28 mouse cellular contexts compared by ENCODE assay signal in genomic region chr15:79250236-79250635, GRCm38 (mm10). TPM values are rescaled to one million over a fixed set of nuclear protein-coding genes. Genes with fewer than 3 reads are reported as not detected.
"Had no signal": no experiment of that assay in that cellular context is flagged by ENCODE, and none has a peak within 500 bp of the region (broad histone marks: within the 10 kb centered on the region; RNA-seq: fewer than 3 reads in every experiment).

No protein-coding gene starts in this region.

- ATAC-seq: intestine, embryonic 16.5 days had no signal

- H3K9ac ChIP-seq: heart, embryonic 13.5 days; heart, embryonic 15.5 days; hindbrain, embryonic 13.5 days; hindbrain, embryonic 15.5 days; kidney, embryonic 15.5 days; limb, embryonic 12.5 days; liver, embryonic 14.5 days had no signal

- H3K27ac ChIP-seq: heart, adult 2 months; heart, embryonic 13.5 days; heart, embryonic 15.5 days; hindbrain, embryonic 13.5 days; hindbrain, embryonic 15.5 days; kidney, embryonic 15.5 days; kidney, postnatal 0 days; limb, embryonic 10.5 days; limb, embryonic 12.5 days; liver, embryonic 14.5 days had no signal

- H3K4me3 ChIP-seq: heart, adult 2 months; heart, embryonic 13.5 days; heart, embryonic 15.5 days; hindbrain, embryonic 13.5 days; hindbrain, embryonic 15.5 days; kidney, embryonic 15.5 days; limb, embryonic 10.5 days; limb, embryonic 12.5 days had no signal

- H3K4me2 ChIP-seq: heart, embryonic 11.5 days; heart, embryonic 13.5 days; heart, embryonic 15.5 days; hindbrain, embryonic 13.5 days; hindbrain, embryonic 15.5 days; kidney, embryonic 15.5 days; limb, embryonic 12.5 days had no signal

- DNase-seq: gastrocnemius, postnatal 14 days; gastrocnemius, postnatal 36 days; heart, adult 11 months; heart, adult 2 months; heart, postnatal 14 days; heart, postnatal 36 days; kidney, adult 11 months; kidney, adult 2 months; kidney, adult 9 months; kidney, postnatal 14 days; kidney, postnatal 36 days; layer of hippocampus, adult 9-11 months; layer of hippocampus, postnatal 36 days; liver had no signal

- H3K9me3 ChIP-seq: heart, embryonic 13.5 days; heart, embryonic 15.5 days; hindbrain, embryonic 13.5 days; hindbrain, embryonic 15.5 days; kidney, embryonic 15.5 days; limb, embryonic 10.5 days; limb, embryonic 12.5 days had no signal

RNA-seq across cellular contexts. Expression of gene Slc16a8, which starts 4.3 kb away (rescaled TPM):
- total RNA-seq: hematopoietic stem cell, adult 5-6 weeks; left cerebral cortex, adult 18-20 months had no signal
- polyA plus RNA-seq: intestine, embryonic 16.5 days; kidney, postnatal 0 days; limb, embryonic 10.5 days; liver, embryonic 14.5 days; liver, embryonic 16.5 days had no signal

RNA-seq across cellular contexts. Expression of gene Gm49486, which starts 21.0 kb away (rescaled TPM):
- total RNA-seq: hematopoietic stem cell, adult 5-6 weeks had no signal
